Mouse (Mus musculus): ENCODE measurements around the gene Crocc2.
"Not testable (repeated sequence)": the region's sequence is repeated elsewhere in the genome, so short reads cannot be mapped to it uniquely, and the experiment has no call there.

Gene Crocc2

DNA sequence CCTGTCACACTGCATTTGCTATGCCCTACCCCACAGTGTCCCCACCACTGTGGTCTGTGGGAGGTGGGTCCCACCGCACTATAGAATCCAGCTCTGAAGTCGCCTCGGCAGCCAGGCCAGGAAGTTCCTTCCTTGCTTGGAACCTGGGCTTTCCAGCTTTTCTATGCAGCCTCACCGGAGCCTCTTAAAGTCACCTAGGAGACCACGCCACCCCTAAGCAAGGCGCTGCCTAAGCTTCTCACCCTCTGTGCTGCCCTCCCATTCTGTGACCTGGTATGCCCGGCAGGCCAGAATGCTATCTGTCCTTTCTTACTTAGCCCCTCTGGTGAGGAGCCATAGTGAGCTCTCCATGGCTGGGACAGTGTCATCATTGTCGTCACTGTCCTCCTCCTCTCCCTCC is 7.2 kb upstream of the Crocc2 start:
- no peak for DNase-seq (ENCODE audit: low read depth in 2 of 2, low spot score in 2 of 2)

DNA sequence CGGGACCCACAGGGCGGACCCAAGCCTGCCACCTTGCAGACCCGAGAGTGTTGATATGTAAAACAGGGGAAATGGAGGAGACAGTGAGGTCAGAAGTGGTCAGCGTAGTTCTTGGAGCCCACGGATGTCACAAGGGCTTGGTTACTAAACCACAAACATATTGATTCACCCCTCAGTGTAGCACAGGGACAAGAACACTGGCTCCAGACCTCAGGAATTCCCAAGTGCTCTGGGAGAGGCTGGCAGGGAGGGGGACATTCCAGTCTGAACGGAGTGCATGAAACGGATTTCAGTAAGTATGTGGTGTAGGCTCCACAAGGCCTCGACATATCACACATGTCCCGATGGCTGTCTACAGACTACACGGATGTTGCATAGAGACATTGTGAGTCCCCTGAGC is 6.6 kb upstream of the Crocc2 start:
- no peak for DNase-seq (ENCODE audit: low read depth in 2 of 2, low spot score in 2 of 2)

- DNase-seq (ENCODE audit: low read depth in 2 of 2, low spot score in 2 of 2), result no peak
These were observed 5.9 kb upstream of the Crocc2 start for GRCm38 (mm10) chr1:93162588-93162987.

DNA sequence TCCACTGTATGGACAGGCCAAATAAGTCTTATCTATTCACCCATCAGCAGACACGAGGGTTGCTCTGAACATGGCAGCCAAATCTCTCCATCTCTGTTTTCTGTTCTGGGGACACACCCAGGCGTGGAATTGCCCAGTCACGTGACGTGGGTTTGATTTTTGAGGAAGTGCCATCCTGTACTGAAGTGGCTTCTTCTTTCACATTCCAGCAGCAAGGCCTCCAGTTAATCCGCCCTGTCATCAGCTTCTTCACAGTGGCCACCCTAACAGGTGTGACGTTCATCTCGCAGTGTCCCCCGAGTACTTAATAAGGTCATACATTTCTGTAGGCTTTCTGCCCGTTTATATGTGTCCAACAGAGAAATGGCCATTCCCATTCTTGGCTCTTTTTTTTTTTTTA is 3.1 kb upstream of the Crocc2 start:
- no peak for DNase-seq (ENCODE audit: low read depth in 2 of 2, low spot score in 2 of 2)

DNA sequence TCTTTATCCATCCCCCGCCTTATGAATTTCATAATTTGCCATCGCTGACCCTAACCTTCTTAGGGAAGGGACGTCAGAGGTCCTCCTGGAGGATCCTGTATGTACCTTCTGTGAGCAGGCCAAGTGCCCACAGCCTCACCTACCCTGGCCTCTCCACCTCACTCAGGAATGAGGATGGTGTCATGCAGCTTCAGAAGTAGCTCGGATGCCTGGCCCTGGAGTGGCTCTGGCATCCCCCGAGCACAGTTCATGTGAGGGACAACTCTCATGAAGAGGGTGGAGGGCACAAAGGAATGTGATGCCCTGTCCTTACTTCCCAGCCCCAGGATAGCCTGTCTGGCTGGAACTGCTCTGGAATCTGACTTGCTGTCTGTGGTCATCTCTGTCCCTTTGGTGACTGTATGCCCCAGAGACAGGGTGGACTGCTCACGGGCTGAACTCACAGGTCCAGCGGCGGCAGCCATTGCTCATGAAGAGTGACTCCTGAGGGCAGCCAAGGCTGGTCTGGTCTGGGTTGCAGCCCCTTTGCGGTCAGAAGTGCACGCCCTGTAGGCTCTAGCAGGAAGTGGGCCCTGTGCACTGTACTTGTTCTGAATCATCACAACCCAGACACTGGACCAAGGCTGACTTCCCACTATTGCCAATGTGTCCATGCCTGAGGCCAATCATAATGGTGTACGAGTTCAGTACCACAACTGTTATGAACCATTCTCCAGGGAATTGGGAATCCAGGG is 2.0 kb upstream of the Crocc2 start:
- DNase-seq (ENCODE audit: low read depth in 2 of 2, low spot score in 2 of 2), result no peak

DNA sequence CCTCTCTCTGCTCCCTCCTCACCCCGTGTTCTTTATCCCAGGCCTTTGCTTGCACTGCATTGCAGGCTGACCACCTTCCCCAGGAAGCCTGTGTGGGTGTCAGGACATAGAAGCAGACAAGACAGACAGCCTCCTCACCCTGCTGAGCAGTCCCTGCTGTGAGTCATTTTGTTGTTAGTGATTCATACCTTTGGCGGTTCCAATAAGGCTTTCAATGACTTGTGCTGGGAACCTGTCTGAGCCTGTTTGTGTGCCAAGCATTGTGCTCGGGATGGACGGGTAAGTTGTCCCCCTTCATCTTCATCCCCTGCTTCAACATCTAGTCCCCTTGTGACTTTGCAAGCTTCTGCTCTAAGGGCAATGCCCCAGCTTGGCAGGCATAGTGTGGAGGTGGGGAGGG is 5.1 kb downstream of the Crocc2 start:
- no peak for DNase-seq (ENCODE audit: low read depth in 2 of 2, low spot score in 2 of 2)

DNA sequence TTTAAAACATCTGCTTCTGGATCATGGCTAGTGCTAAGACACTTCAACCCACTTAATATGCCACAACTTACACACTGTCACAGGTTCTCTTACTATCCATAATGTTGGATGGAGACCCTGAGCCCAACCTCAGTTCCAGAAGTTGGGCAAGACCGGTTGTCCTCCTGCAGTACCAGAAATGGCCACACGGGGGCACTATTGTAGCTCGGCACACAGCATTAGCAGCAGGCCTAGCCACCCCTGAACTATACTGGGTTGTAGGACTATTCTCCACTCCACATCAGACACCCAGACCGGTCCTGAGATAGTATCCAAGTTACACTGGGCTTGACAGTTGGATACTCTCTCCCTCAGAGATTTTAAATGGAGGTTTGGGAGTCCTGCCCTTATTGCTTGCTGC is 5.9 kb downstream of the Crocc2 start:
- peak; percentile 51 to 59 for DNase-seq (ENCODE audit: low read depth in 2 of 2, low spot score in 2 of 2)

DNA sequence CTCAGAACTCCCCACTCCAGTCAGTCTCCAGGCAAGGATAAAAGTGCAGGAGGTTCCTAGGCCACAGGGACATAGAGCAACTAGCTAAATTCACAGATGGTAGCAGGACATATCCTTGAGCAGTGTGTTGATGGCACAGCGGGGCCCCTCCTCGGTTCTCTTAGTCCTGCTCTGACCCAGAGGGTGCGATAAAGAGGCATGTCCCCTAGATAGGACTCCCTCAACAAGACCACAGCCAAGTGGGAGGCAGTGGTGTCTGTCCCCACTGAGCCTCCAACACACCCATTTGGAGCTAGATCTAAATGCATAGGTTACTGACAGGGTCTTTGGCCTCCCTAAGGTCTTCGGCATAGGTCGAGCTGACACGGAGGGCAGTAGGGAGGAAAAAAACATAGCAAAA is 7.3 kb downstream of the Crocc2 start:
- DNase-seq (ENCODE audit: low read depth in 2 of 2, low spot score in 2 of 2), result no peak

DNA sequence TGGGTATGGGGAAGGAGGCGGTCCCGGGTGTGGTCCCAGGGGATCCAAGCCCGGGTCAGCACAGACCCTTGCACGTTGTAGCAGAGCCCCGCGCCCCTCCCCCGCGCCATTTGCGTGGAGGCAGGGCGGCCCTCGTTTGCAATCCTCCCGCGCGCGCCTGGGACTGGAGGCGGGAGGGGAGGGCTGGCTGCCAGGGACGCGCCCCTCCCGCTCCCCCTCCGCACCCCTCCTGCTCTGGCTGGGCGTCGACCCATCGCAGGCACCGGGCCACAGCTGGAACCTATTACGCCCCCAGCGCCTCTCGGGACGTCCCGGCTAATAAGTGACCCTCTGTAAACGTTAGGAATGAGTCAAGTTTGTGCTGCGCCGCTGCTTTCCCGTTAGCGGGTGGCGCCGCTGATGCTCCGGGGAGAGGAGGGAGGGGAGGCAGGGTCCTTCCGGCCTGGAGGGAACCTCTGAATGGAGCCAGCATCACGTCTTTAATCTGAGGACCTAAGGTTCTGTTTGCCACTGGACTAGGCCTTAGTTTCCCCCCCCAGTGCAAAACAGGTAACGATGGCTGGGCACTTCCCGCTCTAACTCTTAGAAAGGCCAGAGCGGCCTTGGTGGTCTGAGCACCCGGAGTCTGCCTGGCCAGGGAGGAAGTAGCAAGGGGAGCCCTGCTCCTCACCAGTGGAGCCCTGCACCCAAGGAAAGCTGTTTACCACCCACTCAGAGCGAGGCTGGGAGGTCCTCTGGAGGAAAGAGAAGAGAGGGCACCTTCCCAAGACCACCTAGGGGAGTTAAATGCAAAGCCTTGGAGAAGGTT is 8.2 kb downstream of the Crocc2 start:
- no peak for DNase-seq (ENCODE audit: low read depth in 2 of 2, low spot score in 2 of 2)

GRCm38 (mm10) chr1:93182281-93182680 is 13.8 kb downstream of the Crocc2 start:
- DNase-seq (ENCODE audit: low read depth in 2 of 2, low spot score in 2 of 2), result no peak

DNA sequence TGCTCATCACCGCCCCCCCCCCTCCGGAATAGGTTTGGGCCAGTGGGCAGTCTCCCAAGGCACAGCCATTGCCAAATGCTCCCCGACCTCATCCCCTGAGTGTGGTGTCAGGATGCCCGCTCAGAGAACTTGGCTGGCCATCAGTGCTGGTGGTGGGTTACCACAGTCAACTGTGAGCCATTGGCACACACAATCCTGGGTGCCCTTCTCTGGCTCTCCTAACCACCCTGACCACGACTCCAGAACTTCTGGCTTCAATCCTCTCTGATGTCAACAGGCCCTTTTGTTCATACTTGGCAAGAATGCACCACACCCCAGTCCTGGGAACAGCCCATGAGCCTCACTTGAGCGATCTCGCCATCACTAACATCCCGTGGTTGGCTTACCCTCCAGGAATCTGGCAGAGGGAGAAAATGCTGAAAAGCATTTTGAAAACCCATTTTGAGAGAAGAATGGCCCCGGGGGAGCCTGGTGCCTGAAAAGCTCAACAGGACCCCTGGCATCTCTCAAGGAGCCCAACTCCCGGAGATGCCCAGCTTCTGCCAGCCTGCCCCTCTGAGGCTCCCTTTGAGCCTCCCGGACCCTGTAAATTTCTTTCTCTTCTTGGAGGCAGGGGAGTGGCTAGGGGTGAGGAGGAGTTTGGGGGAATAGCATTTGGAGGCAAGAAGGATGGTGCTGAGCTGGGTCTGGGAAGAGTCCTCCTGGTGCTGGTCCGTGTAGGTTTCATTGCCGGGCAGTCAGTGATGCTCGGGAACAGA is 15.7 kb downstream of the Crocc2 start:
- no peak for DNase-seq (ENCODE audit: low read depth in 2 of 2, low spot score in 2 of 2)

DNA sequence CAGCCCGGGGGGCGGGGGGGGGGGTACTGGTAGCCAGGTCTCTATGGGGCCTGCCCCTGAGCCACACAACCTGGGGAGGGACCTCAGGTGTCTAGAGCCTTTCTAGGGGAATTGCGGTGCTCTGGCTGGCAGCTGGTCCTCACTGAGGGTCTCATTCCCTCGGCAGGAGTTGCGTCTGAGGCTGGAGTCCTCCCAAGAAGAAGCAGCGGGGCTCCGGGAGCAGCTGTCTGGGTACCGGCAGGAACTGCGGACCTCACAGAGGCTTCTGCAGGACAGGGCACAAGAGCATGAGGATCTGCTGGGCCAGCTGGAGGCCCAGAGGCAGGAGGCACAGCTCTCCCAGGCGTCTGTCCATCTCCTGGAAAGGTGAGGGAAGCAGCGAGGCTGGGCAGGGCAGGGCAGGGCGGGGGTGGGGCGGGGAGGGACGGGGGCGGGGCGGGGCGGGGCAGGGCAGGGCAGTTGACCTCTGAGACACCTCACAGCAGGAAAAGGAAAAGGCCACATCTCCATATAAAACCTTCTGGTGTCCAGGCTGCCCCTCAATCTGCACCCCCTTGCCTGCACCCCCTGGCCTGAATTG is 22.3 kb downstream of the Crocc2 start:
- no peak for DNase-seq (ENCODE audit: low read depth in 2 of 2, low spot score in 2 of 2)

GRCm38 (mm10) chr1:93194961-93195360 is 26.4 kb downstream of the Crocc2 start:
- no peak for DNase-seq (ENCODE audit: low read depth in 2 of 2, low spot score in 2 of 2)

GRCm38 (mm10) chr1:93197454-93197853 is 28.9 kb downstream of the Crocc2 start:
- DNase-seq (ENCODE audit: low read depth in 2 of 2, low spot score in 2 of 2), result not testable (repeated sequence)

GRCm38 (mm10) chr1:93197916-93198315 is 29.4 kb downstream of the Crocc2 start:
- no peak for DNase-seq (ENCODE audit: low read depth in 2 of 2, low spot score in 2 of 2)

- DNase-seq (ENCODE audit: low read depth in 2 of 2, low spot score in 2 of 2), result no peak
These were observed 37.9 kb downstream of the Crocc2 start for GRCm38 (mm10) chr1:93206277-93206970.

DNA sequence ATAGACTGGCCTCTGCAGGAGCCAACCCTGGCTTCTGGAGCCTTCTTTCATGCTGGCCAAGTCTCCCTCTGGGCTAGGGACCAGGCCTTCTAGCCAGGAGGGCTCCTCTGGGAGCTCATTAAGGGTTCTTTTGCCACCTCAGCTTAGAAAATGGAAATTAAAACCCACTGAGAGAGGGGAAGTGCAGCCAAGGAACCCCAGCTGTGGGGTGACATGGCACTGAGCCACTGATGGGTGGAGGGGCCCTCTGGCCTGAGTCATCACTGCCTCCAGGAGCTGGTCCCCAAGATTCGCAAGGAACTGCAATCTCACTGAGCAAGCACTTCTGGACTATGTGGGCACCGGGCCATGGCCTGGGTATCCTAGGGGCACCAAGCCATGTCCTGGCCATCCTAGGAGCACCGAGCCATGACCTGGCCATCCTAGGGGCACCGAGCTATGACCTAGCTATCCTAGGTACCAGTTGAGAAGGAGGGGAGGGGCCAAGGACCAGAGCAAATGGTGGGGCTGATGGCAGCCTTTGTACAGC is 39.1 kb downstream of the Crocc2 start:
- no peak for DNase-seq (ENCODE audit: low read depth in 2 of 2, low spot score in 2 of 2)

DNA sequence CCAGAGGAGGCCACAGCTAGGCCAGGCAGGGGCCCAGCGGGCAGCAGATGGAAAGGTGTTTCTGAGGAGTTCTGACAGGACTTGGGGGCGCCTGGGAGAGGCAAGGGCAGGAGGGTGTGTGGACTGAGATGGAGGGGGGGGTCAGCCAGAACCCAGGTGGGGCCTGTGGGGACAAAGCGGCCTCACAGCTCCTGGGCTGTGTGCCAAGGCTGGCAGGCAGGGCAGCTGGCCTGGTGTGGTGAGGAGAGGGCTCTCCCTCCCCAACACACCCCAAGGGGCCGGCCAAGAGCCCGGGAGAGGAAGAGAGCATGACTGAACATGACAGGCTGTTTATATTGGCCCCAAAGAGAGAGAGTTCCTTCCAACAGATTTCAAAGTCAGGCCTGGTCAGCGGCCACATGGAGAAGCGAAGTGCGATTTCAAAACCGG is 41.7 kb downstream of the Crocc2 start:
- no peak for DNase-seq (ENCODE audit: low read depth in 2 of 2, low spot score in 2 of 2)

- DNase-seq (ENCODE audit: low read depth in 2 of 2, low spot score in 2 of 2), result no peak
These were observed 42.5 kb downstream of the Crocc2 start for GRCm38 (mm10) chr1:93211019-93211418.

DNA sequence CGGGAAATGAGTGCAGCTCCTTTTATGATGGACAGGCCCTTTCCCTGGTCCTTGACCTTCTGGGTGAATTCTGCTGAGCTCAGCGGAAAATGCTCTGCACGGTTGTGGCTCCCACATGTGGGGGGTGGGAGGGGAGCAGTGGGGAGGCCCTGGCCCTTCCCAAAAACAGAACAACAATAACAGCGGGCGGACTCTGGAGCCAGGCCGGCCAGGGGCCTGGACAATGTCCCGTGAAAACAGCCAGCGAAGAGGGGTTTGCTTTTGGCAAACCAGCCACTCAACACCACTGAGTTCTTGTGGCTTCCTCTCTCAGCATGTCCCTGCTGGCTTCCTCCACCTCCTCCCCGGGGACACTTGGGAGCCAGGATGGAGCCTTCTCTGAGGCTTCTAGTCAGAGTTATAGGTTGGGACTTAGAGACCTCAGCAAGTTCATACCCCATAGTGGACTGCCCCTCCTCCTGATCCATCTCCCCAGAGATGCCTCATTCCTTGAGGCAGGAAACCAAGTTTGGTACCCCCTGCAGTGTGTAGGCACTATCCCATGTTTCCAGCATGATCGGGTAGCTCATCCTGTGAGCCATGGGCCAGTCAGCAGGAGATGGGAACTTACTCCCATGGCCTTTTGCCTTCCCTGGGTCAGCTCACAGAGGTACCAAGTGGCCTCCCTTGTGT is 43.2 kb downstream of the Crocc2 start:
- no peak for DNase-seq (ENCODE audit: low read depth in 2 of 2, low spot score in 2 of 2)
